Mouse (Mus musculus) C2C12 (cell line): ENCODE data around the gene Krt12.

ENCODE experiments used
- CTCF ChIP-seq: IDR thresholded peaks from one replicate; pipeline ENCODE4 v1.5.1; 2011; ENCODE audit not compliant: control insufficient read depth, insufficient read depth, insufficient read length
- MAX ChIP-seq: IDR thresholded peaks from one replicate; pipeline ENCODE4 v1.6.1; 2011; ENCODE audit warnings: mild to moderate bottlenecking, control low read depth

DNA sequence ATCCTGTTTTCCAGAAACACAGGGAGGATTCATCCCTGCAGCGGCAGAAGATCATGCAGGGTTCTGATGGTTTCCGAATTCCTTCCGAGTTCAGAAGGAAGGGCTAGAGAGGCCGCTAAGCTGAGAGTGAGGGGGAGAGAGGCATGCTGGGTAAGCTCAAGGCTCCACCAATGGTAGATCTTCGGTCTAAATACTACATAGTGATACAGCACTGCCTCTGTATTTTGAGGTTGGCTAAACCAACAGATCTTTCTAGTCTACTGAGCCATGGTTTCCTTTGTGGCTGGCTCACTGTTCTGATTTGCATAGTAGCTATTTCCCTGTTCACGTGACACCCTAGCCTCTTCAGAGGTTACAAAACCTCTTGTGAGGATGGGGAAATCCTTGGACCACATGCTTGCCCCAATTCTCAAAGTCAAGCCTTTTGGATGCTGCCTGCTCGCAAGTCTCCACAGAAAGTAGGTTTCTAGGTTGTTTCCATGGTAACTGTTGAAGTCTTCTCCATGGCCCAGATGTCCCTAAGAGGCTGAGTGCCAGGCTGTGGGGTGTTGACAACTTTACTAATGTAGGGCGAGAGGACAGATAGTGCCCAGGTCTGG is 52.1 kb downstream of the Krt12 start:
- TF ChIP-seq CTCF, result no peak
- TF ChIP-seq MAX, result no peak
